Mouse (Mus musculus) bone marrow, adult 2 months (tissue): ENCODE measurements around the gene Ddi2.

ENCODE experiments used
- CTCF ChIP-seq: fragments of 200-500 bp; IDR thresholded peaks from 2 replicates; pipeline ENCODE4 v1.5.1; 2011; ENCODE audit warnings: low read length, control low read depth; ENCODE audit not compliant: control insufficient read depth, insufficient read depth
- POLR2A ChIP-seq: fragments of 200-500 bp; IDR thresholded peaks from 2 replicates; pipeline ENCODE4 v1.6.1; 2011; ENCODE audit warnings: low read depth, mild to moderate bottlenecking, control low read depth, low read length, borderline replicate concordance; ENCODE audit not compliant: control insufficient read depth

GRCm38 (mm10) chr4:141656932-141657331 is 66.3 kb downstream of the Ddi2 start:
- no peak for TF ChIP-seq POLR2A
- no peak for TF ChIP-seq CTCF
